Mouse (Mus musculus): Measurements from ENCODE around the gene Rbm14. TPM values are rescaled to one million over a fixed set of nuclear protein-coding genes. Genes with fewer than 3 reads are reported as not detected.

The Rbm14 gene
- total RNA-seq (2022) = 1 to 10 TPM; 5.5 to 7.2 (median 6.5) TPM

GRCm38 (mm10) chr19:4811063-4811908 lies at the start of gene Rbm14, which contains the start of gene Gm21992:
Rbm14 (minus strand) TSS chr19:4811634.
Gm21992 (minus strand) TSS chr19:4811612.
- peak; percentile 98 for DNase-seq (ENCODE audit: low spot score in 2 of 2)

GRCm38 (mm10) chr19:4859081-4859480 lies 47.6 kb upstream of the Rbm14 start:
- DNase-seq (ENCODE audit: low spot score in 2 of 2) = no peak

- no peak for DNase-seq (ENCODE audit: low spot score in 2 of 2)
Measured at GRCm38 (mm10) chr19:4855951-4856350, 44.5 kb upstream of the Rbm14 start.

- DNase-seq (ENCODE audit: low spot score in 2 of 2) = no peak
Measured at GRCm38 (mm10) chr19:4855470-4855820, 44.0 kb upstream of the Rbm14 start.

GRCm38 (mm10) chr19:4854552-4855469 lies 43.4 kb upstream of the Rbm14 start, which contains the start of gene Ctsf:
Ctsf (plus strand) TSS chr19:4855130.
- peak; percentile 86 to 95 for DNase-seq (ENCODE audit: low spot score in 2 of 2)

- DNase-seq (ENCODE audit: low spot score in 2 of 2) = no peak
Measured at GRCm38 (mm10) chr19:4850281-4850680, 38.8 kb upstream of the Rbm14 start.

- DNase-seq (ENCODE audit: low spot score in 2 of 2) = no peak
Measured at GRCm38 (mm10) chr19:4849800-4850199, 38.4 kb upstream of the Rbm14 start.

GRCm38 (mm10) chr19:4847490-4847889 lies 36.1 kb upstream of the Rbm14 start:
- DNase-seq (ENCODE audit: low spot score in 2 of 2) = no peak

GRCm38 (mm10) chr19:4845846-4846245 lies 34.4 kb upstream of the Rbm14 start:
- no peak for DNase-seq (ENCODE audit: low spot score in 2 of 2)

- no peak for DNase-seq (ENCODE audit: low spot score in 2 of 2)
Measured at GRCm38 (mm10) chr19:4842611-4843010, 31.2 kb upstream of the Rbm14 start.

- no peak for DNase-seq (ENCODE audit: low spot score in 2 of 2)
Measured at GRCm38 (mm10) chr19:4840848-4841247, 29.4 kb upstream of the Rbm14 start.

- peak; percentile 95 to 98 for DNase-seq (ENCODE audit: low spot score in 2 of 2)
Measured at GRCm38 (mm10) chr19:4839149-4839548, 27.7 kb upstream of the Rbm14 start, which contains the start of the genes Ccs and Ccdc87. Ccs (minus strand) TSS chr19:4839332. Ccdc87 (plus strand) TSS chr19:4839366.

- no peak for DNase-seq (ENCODE audit: low spot score in 2 of 2)
Measured at GRCm38 (mm10) chr19:4838526-4839140, 27.2 kb upstream of the Rbm14 start.

- no peak for DNase-seq (ENCODE audit: low spot score in 2 of 2)
Measured at GRCm38 (mm10) chr19:4837049-4837448, 25.6 kb upstream of the Rbm14 start.

GRCm38 (mm10) chr19:4836096-4836495 lies 24.7 kb upstream of the Rbm14 start:
- no peak for DNase-seq (ENCODE audit: low spot score in 2 of 2)

- peak in 1 of 2 experiments; percentile 16 for DNase-seq (ENCODE audit: low spot score in 2 of 2)
Measured at GRCm38 (mm10) chr19:4833977-4834376, 22.5 kb upstream of the Rbm14 start.

- peak; percentile 60 to 78 for DNase-seq (ENCODE audit: low spot score in 2 of 2)
Measured at GRCm38 (mm10) chr19:4829156-4829555, 17.7 kb upstream of the Rbm14 start.

GRCm38 (mm10) chr19:4828444-4829114 lies 17.1 kb upstream of the Rbm14 start:
- no peak for DNase-seq (ENCODE audit: low spot score in 2 of 2)

GRCm38 (mm10) chr19:4820678-4821303 lies 9.4 kb upstream of the Rbm14 start:
- DNase-seq (ENCODE audit: low spot score in 2 of 2) = peak; percentile 75 to 83

- DNase-seq (ENCODE audit: low spot score in 2 of 2) = no peak
Measured at GRCm38 (mm10) chr19:4817182-4817835, 5.9 kb upstream of the Rbm14 start.

All from gastrocnemius, adult 8-10 months (tissue).